Mouse (Mus musculus): ENCODE measurements around the gene Thsd4. TPM values are rescaled to one million over a fixed set of nuclear protein-coding genes. Genes with fewer than 3 reads are reported as not detected.

The Thsd4 gene
- polyA plus RNA-seq, 1 experiment from 2014 or later = 1.2 TPM

DNA sequence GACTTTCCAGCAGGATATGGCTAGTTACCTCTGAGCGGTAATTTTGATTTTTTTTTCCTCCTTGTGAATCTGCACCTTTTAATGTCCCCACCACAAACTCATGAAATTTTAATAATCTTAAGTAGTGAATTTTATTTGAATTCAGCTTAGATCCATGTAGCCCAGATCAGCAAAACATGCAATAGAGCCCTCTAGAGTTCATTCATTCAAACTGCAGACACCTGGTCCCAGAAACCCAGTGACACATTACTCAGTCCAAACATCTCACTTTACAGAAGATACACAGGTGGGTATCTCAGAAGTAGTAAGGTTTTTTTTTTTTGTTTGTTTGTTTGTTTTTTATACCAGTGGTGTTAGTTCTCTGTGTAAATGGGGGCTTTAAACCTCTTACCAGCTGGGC, 368.9 kb downstream of the Thsd4 start:
- no peak for DNase-seq (ENCODE audit: low spot score)

DNA sequence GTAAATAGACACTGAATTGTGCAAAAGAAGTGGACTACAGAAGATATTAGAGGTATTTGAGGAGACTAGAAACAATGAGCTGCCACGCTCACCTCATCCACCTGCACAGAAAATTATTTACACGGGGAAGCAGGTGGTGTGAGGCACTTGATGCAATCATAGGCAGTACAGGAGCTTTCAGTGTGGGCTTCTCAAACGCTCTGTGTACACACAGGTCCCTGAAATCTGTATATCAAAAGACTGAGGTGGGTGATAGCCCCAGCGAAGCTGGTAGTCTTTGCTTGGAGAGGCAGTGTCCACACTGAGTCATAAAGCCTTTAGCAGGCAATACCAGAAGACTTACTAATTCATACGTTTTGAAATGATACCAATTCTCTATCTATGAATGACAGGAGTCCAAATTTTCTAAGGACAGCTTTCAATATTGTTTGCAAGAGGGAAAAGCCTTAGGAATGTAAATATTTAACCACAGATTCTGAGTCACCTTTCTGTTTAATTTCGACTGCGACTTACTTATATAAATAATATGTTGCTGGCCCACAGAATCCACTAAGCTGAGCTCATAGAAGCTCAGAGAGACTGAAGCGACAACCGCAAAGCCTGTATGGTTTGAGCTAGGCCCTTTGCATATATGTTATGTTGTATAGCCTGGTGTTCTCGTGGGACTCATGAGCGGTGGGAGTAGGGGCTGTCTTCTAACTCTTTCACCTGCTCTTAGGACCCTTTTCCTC, 369.8 kb downstream of the Thsd4 start:
- no peak for DNase-seq (ENCODE audit: low spot score)

DNA sequence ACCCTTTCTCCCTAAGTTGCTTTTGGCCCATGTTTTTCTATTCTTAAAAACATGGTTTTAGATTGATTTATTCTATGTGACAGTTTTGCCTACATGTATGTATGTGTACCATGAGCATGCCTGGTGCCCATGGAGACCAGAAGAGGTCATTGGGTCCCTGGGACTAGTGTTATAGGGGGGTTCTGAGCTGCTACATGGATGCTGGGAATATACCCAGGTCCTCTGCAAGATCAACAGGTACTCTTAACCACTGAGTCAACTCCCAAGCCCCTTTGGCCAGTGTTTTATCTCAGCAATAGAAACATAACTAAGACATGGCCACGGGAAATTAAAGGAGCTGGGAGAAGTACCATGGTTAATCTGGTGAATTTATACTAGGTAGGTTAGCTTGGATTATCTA, 371.3 kb downstream of the Thsd4 start:
- no peak for DNase-seq (ENCODE audit: low spot score)

GRCm38 (mm10) chr9:60148988-60149387, 372.9 kb downstream of the Thsd4 start:
- no peak for DNase-seq (ENCODE audit: low spot score)

DNA sequence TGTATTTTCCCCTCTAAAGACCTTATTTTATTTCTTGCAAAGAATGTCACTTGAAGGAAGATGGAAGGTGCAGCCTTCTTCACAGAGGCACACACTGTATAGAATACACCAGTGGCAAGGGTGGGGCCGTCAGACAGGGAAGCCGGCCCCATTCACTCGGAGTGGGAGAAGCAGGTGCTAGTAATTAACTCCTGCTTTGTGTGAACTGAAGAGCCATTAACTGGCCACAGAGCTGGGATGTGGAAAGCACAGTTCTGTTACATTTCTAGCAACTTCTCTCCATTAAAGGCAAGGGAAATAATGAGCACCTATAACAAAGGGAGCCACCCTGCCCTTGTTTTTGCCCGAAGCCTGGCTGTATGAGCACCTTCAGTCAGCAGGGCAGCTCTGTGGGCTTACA, 374.4 kb downstream of the Thsd4 start:
- no peak for DNase-seq (ENCODE audit: low spot score)

DNA sequence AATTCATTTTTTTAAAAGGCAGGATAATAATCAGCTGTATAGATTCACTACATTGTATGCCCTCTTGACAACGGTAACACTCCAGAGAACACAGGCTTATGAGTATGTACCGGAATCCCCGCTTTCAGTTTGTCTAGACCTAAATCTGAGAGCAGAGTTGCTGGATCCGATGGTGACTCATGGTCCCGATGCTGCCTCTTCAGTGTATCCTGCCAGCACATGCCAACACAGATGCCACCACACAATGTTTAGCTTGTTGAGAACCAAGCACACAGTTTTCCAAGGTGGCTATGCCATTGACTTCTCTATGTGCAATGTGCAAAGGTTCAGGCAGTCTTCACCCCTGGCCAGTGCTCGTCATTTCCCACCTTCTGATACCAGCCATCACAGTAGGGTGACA, 378.0 kb downstream of the Thsd4 start:
- DNase-seq (ENCODE audit: low spot score) = no peak

DNA sequence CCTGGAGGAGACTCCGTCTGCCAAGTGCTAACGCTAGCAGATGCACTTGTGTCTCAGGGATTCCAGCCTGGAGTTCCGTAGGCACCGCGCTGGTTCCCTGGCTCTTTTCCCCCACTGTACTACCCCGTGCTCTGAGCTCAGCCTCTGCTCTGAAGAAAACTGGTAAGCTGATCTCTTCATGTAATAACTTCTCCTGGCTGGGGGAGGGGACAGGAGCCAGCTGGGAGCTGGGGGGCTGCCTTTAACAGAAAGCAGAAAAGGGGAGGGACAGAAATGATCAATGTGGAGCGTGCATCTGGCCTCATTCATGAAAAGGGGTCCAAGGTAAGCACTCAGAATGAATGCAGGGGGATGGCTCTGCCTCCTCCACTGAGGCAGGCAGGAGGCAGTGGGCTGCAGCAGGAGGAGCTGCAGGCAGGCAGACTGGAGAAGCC, 380.7 kb downstream of the Thsd4 start:
- no peak for DNase-seq (ENCODE audit: low spot score)

DNA sequence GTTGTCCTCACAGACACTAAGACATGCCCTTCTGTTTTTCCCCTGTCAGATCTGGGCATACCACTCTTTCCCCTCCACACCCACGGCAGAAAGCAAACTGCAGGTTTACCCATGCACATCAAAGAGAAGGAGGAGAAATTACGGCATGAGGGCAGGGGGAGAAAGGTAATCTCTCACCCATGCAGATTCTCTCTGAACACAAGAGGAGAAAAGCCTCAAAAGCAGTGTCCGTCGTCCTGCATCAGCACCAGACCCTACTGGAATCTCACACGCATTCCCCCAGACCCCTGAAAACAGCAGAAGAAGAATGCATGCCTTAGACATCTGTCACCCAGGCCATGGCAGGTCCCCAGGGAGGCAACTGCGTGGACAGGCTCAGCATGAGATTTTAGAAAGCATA, 381.4 kb downstream of the Thsd4 start:
- no peak for DNase-seq (ENCODE audit: low spot score)

- no peak for DNase-seq (ENCODE audit: low spot score)
These were observed 382.4 kb downstream of the Thsd4 start for GRCm38 (mm10) chr9:60139446-60139845.

DNA sequence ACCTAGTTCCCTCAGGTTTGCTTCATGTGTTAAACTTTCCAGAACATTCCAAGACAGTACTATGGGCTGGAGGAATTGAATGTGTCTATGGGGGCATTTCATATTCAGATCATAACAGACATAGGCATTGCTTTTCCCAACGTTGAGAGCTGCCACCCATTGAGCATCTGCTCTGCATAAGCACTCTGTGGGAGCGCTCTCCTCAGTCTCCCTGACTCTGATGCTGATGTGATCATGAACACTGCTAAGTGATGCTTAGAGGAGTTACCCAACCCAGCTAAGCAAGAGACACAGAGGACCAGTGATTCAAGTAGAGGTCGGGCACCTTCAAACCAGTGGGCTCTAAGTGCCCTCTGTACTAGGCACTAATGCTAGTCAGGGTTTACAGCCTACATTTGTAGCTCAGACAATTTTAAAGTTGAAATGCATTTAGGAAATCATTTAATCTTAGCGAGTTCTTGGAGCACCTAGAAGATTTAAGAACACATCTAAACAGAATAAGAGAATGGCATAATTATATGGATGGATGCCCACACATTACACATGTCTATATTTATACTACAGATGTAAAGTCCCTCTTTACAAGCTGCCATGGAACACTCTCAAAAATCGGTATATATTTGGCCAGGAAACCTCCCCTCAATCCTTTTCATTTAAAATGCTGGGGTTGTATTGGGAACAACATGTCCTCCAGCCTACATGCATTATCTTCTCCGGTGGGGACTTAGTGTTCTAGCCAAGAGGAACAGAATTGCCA, 392.4 kb downstream of the Thsd4 start:
- no peak for DNase-seq (ENCODE audit: low spot score)

GRCm38 (mm10) chr9:60126961-60127360, 394.9 kb downstream of the Thsd4 start:
- no peak for DNase-seq (ENCODE audit: low spot score)

DNA sequence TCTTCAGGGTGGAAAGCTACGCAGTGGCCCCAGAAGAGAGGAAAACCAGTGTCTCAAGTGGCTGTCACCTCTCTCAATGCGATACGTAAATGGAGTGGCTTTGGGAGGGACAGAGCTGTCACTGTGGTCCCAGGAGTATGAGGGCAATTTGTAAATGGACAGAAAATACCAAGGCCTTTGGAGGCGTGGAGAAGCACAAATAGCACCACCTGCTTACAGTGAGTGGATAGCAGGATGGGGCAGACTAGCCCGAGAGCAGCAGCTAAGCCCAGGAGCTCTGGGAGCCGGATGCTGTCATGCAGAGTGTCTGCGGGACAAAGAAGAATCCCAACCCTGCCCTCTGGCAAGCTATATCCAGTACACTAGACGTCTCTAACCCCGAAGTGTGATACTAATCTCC, 397.7 kb downstream of the Thsd4 start:
- DNase-seq (ENCODE audit: low spot score) = no peak

- DNase-seq (ENCODE audit: low spot score) = no peak
These were observed 398.8 kb downstream of the Thsd4 start for GRCm38 (mm10) chr9:60123066-60123465.

GRCm38 (mm10) chr9:60119846-60120245, 402.0 kb downstream of the Thsd4 start:
- DNase-seq (ENCODE audit: low spot score) = no peak

- DNase-seq (ENCODE audit: low spot score) = no peak
These were observed 404.0 kb downstream of the Thsd4 start for GRCm38 (mm10) chr9:60117831-60118230.

- DNase-seq (ENCODE audit: low spot score) = no peak
These were observed 406.1 kb downstream of the Thsd4 start for GRCm38 (mm10) chr9:60115711-60116247.

GRCm38 (mm10) chr9:60115306-60115705, 406.5 kb downstream of the Thsd4 start:
- no peak for DNase-seq (ENCODE audit: low spot score)

- DNase-seq (ENCODE audit: low spot score) = no peak
These were observed 411.6 kb downstream of the Thsd4 start for GRCm38 (mm10) chr9:60110200-60110599.

GRCm38 (mm10) chr9:60106683-60107082, 415.2 kb downstream of the Thsd4 start:
- DNase-seq (ENCODE audit: low spot score) = no peak

DNA sequence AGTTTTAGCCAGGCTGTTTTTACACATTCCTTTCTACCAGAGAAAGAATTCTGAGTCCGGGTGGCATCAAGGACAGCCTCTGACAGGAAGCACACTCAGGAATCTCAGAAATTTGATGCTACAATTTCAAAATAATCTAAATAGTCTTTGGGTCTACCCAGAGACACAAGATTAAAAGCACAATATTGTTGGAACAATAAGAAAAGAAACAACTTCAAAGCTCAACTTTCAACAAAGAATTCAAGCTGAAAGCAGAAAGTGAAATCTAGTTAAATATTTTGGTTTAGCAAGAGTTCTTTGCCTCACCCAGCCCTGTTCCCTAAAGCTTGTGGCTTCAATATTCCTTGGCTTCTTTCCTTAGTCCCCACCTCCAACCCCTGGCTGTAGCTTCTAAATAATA, 415.7 kb downstream of the Thsd4 start:
- DNase-seq (ENCODE audit: low spot score) = no peak

DNA sequence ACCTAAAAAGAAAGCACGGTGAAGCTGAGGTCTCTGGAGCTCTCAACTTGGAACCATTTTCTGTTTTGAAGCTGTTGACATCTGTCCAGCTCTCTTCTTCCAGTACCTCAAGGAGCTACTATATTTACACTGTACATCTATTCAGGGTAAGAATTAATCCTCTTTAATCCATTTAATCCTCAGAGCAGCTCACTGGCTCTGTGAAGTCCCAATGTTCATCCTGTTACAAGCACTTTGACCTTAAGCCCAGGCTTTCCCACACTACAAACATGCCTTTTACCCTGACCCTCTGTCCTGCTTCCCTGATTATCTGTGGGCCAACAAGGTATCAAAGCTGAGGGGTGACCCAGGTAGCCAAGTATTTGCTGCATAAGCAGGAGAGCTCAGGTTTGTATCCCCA, 427.6 kb downstream of the Thsd4 start:
- DNase-seq (ENCODE audit: low spot score) = no peak

DNA sequence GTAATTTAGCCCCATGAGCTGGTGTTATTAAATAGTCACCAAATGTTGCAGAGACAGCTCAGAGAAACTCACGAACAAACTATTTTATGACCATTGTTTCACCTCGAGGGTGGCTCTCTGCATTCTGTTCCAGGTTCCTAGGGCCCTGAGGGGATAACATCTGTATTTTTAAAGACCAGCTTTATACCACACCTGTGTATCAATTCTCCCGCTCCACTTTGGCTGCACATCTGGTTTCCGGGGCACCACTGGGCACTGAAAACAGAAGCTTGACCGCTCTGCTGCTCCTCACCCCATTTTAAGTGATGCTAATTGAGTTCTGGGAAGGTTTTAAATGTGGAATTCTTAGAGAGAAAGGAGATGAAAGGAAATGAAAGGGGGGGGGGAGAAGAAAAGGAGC, 429.4 kb downstream of the Thsd4 start:
- DNase-seq (ENCODE audit: low spot score) = no peak

- no peak for DNase-seq (ENCODE audit: low spot score)
These were observed 432.4 kb downstream of the Thsd4 start for GRCm38 (mm10) chr9:60089441-60089840.
